Mouse (Mus musculus) cerebellum, postnatal 14 days (tissue): ENCODE data around the gene Bik.
"Not testable (repeated sequence)": the region's sequence is repeated elsewhere in the genome, so short reads cannot be mapped to it uniquely, and the experiment has no call there.

Experiments used
- DNase-seq, 2 experiments: peaks; one replicate each; pipeline ENCODE4 v3.0.0; 2021; ENCODE audit warnings: mixed read lengths in 2 of 2

Bik gene

GRCm38 (mm10) chr15:83526424-83527091 is at the start of gene Bik:
Gene Bik, plus strand, starts transcription at chr15:83526862.
- DNase-seq, result peak; percentile 36 to 37

GRCm38 (mm10) chr15:83478096-83478495 is 48.6 kb upstream of the Bik start:
- no peak for DNase-seq

- no peak for DNase-seq
Measured at GRCm38 (mm10) chr15:83479818-83480217, 46.8 kb upstream of the Bik start.

GRCm38 (mm10) chr15:83481236-83481780 is 45.4 kb upstream of the Bik start:
- no peak for DNase-seq

- DNase-seq, result no peak
Measured at GRCm38 (mm10) chr15:83482645-83483224, 43.9 kb upstream of the Bik start.

- DNase-seq, result peak in 1 of 2 experiments; percentile 23
Measured at GRCm38 (mm10) chr15:83483482-83483881, 43.2 kb upstream of the Bik start.

GRCm38 (mm10) chr15:83484311-83484710 is 42.4 kb upstream of the Bik start:
- DNase-seq, result no peak

- DNase-seq, result no peak
Measured at GRCm38 (mm10) chr15:83487477-83488115, 39.1 kb upstream of the Bik start.

- no peak for DNase-seq
Measured at GRCm38 (mm10) chr15:83489471-83489870, 37.2 kb upstream of the Bik start.

GRCm38 (mm10) chr15:83491891-83492290 is 34.8 kb upstream of the Bik start:
- DNase-seq, result no peak

GRCm38 (mm10) chr15:83493856-83494571 is 32.6 kb upstream of the Bik start:
- no peak for DNase-seq

- DNase-seq, result no peak
Measured at GRCm38 (mm10) chr15:83494572-83494920, 32.1 kb upstream of the Bik start.

GRCm38 (mm10) chr15:83495195-83495594 is 31.5 kb upstream of the Bik start:
- no peak for DNase-seq

GRCm38 (mm10) chr15:83495787-83496367 is 30.8 kb upstream of the Bik start:
- no peak for DNase-seq

- DNase-seq, result no peak
Measured at GRCm38 (mm10) chr15:83497299-83497698, 29.4 kb upstream of the Bik start.

GRCm38 (mm10) chr15:83499211-83499755 is 27.4 kb upstream of the Bik start:
- no peak for DNase-seq

GRCm38 (mm10) chr15:83500352-83500751 is 26.3 kb upstream of the Bik start:
- peak in 1 of 2 experiments; percentile 41 for DNase-seq

GRCm38 (mm10) chr15:83501483-83501882 is 25.2 kb upstream of the Bik start:
- not testable (repeated sequence) for DNase-seq

- peak in 1 of 2 experiments; percentile 15 for DNase-seq
Measured at GRCm38 (mm10) chr15:83509950-83510804, 16.5 kb upstream of the Bik start.

GRCm38 (mm10) chr15:83510805-83511405 is 15.8 kb upstream of the Bik start, which contains the start of gene Ttll1:
Gene Ttll1, minus strand, starts transcription at chr15:83510893.
- DNase-seq, result peak; percentile 95 to 96
